Mouse (Mus musculus) embryonic fibroblast, embryonic 13.5 days (primary cell): Measurements from ENCODE around the gene Olfr835. TPM values are rescaled to one million over a fixed set of nuclear protein-coding genes. Genes with fewer than 3 reads are reported as not detected.

Experiments
- H3K27ac ChIP-seq: 2 replicates; pipeline ENCODE4 v1.5.1; 2012; ENCODE audit warnings: low read length, control low read depth, inconsistent platforms; ENCODE audit not compliant: insufficient read depth
- H3K4me1 ChIP-seq: 2 replicates; pipeline ENCODE4 v1.6.1; 2011; ENCODE audit warnings: low read length; ENCODE audit not compliant: control insufficient read depth, insufficient read depth
- H3K4me3 ChIP-seq: 2 replicates; pipeline ENCODE4 v1.5.1; 2011; ENCODE audit warnings: mild to moderate bottlenecking, control low read depth, low read length; ENCODE audit not compliant: insufficient read depth
- CTCF ChIP-seq: IDR thresholded peaks from 2 replicates; pipeline ENCODE4 v1.5.1; 2011; ENCODE audit warnings: mild to moderate bottlenecking, control low read depth, low read length, moderate library complexity, borderline replicate concordance; ENCODE audit not compliant: insufficient read depth
- POLR2A ChIP-seq: IDR thresholded peaks from 2 replicates; pipeline ENCODE4 v1.6.1; 2011; ENCODE audit warnings: low read depth, mild to moderate bottlenecking, control low read depth, low read length, moderate library complexity
- polyA plus RNA-seq: library from polyadenylated mRNA; stranded (reverse); fragments of >200 nt; gene quantifications from 2 replicates; pipeline ENCODE4 v1.2.4, GENCODE M21; 2011; ENCODE audit warnings: low read depth; ENCODE audit not compliant: missing spikeins, insufficient read length

Gene Olfr835
- not detected in 2 replicates for polyA plus RNA-seq

DNA sequence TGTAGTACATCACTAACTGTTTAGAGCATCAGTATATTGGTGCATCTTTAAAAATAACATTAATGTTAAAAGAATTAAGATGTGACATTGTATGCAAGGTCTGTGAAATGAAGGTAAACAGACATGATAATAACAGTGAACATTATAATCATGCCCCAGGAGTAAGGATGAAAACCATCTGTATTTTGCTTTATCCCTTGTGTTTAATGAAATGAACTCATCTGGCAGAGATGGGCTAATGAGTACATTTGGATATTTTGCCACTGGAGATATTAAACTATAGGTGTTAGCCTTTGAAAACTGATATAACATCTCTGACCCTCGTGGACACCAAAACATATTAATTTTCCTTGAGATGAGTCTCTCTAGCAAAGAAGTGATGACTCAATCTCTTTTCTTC lies at the start of gene Olfr835:
Gene Olfr835 (plus strand): TSS at position 301 of the 400 bp plus-strand sequence.
- Histone ChIP-seq H3K27ac (no peak within 1 kb of the TSS), H3K4me1 (no peaks in the 10 kb centered on the region), H3K4me3 (no peak within 1 kb of the TSS)
- no peak for TF ChIP-seq CTCF
- TF ChIP-seq POLR2A, result no peak

DNA sequence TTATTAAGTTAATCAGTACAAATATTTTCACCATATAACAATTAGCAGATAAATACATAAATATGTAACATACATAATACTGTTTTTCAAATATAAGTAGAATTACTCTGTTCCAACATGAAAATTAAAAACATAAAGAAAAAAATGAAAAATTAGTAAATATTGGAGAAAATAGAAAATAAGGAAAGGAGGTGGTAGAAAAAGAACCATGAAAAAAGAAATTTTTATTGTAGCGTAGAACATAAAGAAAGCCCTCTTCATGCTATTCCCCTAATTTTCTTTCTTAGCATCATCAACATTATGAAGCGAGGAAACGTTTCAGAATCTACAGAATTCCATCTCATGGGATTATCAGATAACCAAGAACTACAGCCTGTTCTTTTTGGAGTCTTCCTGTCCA lies 44.8 kb upstream of the Olfr835 start, which contains the start of gene Olfr834:
Gene Olfr834 (plus strand): TSS at position 301 of the 400 bp plus-strand sequence.
- Histone ChIP-seq H3K4me1 (no peaks in the 10 kb centered on the region), H3K4me3 (no peak within 1 kb of the TSS), H3K27ac (no peak within 1 kb of the TSS)
- TF ChIP-seq CTCF (no peak), POLR2A (no peak)

DNA sequence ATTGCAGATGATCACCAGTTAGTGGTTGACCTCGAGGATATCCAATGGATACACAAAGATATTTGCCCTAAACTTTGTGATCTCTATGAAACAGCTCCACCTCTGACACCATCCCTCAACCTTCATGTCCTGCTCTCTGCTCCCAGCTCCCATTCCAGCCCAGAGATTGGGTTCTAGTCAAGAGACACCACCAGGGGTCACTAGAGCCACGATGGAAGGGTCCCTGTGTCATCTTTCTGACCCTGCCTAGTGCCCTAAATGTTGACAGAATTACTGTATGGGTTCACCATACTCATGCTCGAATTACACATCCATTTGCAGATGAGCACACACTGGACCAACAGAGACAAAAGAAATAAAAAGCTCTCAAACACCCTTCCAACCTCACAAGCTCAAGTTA lies 52.5 kb downstream of the Olfr835 start:
- TF ChIP-seq CTCF (no peak), POLR2A (no peak)
- H3K27ac ChIP-seq, result no peak overlapping the region
- no peak overlapping the region for H3K4me3 ChIP-seq
- no peaks in the 10 kb centered on the region for H3K4me1 ChIP-seq

Other genes starting within 250 kb of the Olfr835 start
- gene Olfr828, start 213.2 kb upstream of the Olfr835 start, polyA plus RNA-seq, result not detected in 2 replicates
- gene Olfr829, start 177.8 kb upstream of the Olfr835 start, polyA plus RNA-seq, result not detected in 2 replicates
- not detected in 2 replicates for gene Olfr830, start 158.0 kb upstream of the Olfr835 start, polyA plus RNA-seq
- not detected in 2 replicates for gene Olfr832, start 95.6 kb upstream of the Olfr835 start, polyA plus RNA-seq
- not detected in 2 replicates for gene Olfr834, start 44.7 kb upstream of the Olfr835 start, polyA plus RNA-seq
- not detected in 2 replicates for gene Olfr836, start 87.6 kb downstream of the Olfr835 start, polyA plus RNA-seq
- not detected in 2 replicates for gene Olfr837, start 103.6 kb downstream of the Olfr835 start, polyA plus RNA-seq
- not detected in 2 replicates for gene Olfr839-ps1, start 144.6 kb downstream of the Olfr835 start, polyA plus RNA-seq
- not detected in 2 replicates for gene Olfr843, start 219.3 kb downstream of the Olfr835 start, polyA plus RNA-seq